Mouse (Mus musculus): ENCODE data around the gene Tgfb1.
"Not testable (repeated sequence)": the region's sequence is repeated elsewhere in the genome, so short reads cannot be mapped to it uniquely, and the experiment has no call there.

The Tgfb1 gene

GRCm38 (mm10) chr7:25705801-25706251 is 19.0 kb downstream of the Tgfb1 start:
- no peak for DNase-seq (ENCODE audit: low spot score in 2 of 2)

- no peak for DNase-seq (ENCODE audit: low spot score in 2 of 2)
Measured at GRCm38 (mm10) chr7:25706578-25707170, 19.9 kb downstream of the Tgfb1 start.

- DNase-seq (ENCODE audit: low spot score in 2 of 2) = no peak
Measured at GRCm38 (mm10) chr7:25707581-25708292, 20.9 kb downstream of the Tgfb1 start.

GRCm38 (mm10) chr7:25709961-25710360 is 23.2 kb downstream of the Tgfb1 start:
- no peak for DNase-seq (ENCODE audit: low spot score in 2 of 2)

GRCm38 (mm10) chr7:25710519-25711130 is 23.8 kb downstream of the Tgfb1 start:
- DNase-seq (ENCODE audit: low spot score in 2 of 2) = no peak

GRCm38 (mm10) chr7:25711165-25711564 is 24.4 kb downstream of the Tgfb1 start:
- no peak for DNase-seq (ENCODE audit: low spot score in 2 of 2)

GRCm38 (mm10) chr7:25711731-25712197 is 25.0 kb downstream of the Tgfb1 start:
- no peak for DNase-seq (ENCODE audit: low spot score in 2 of 2)

GRCm38 (mm10) chr7:25712801-25713200 is 26.0 kb downstream of the Tgfb1 start:
- DNase-seq (ENCODE audit: low spot score in 2 of 2) = no peak

GRCm38 (mm10) chr7:25714581-25714980 is 27.8 kb downstream of the Tgfb1 start:
- no peak for DNase-seq (ENCODE audit: low spot score in 2 of 2)

- DNase-seq (ENCODE audit: low spot score in 2 of 2) = no peak
Measured at GRCm38 (mm10) chr7:25715731-25716271, 29.0 kb downstream of the Tgfb1 start.

- no peak for DNase-seq (ENCODE audit: low spot score in 2 of 2)
Measured at GRCm38 (mm10) chr7:25717478-25717877, 30.7 kb downstream of the Tgfb1 start.

GRCm38 (mm10) chr7:25718788-25719417 is 32.1 kb downstream of the Tgfb1 start, which contains the start of gene Ccdc97:
Gene Ccdc97 (minus strand): TSS chr7:25719088.
- peak; percentile 86 to 88 for DNase-seq (ENCODE audit: low spot score in 2 of 2)

- peak; percentile 38 to 68 for DNase-seq (ENCODE audit: low spot score in 2 of 2)
Measured at GRCm38 (mm10) chr7:25719761-25720610, 33.2 kb downstream of the Tgfb1 start.

GRCm38 (mm10) chr7:25720760-25721159 is 34.0 kb downstream of the Tgfb1 start:
- DNase-seq (ENCODE audit: low spot score in 2 of 2) = no peak

- not testable (repeated sequence) for DNase-seq (ENCODE audit: low spot score in 2 of 2)
Measured at GRCm38 (mm10) chr7:25721776-25722175, 35.0 kb downstream of the Tgfb1 start.

- no peak for DNase-seq (ENCODE audit: low spot score in 2 of 2)
Measured at GRCm38 (mm10) chr7:25725886-25726285, 39.1 kb downstream of the Tgfb1 start.

GRCm38 (mm10) chr7:25727800-25728199 is 41.0 kb downstream of the Tgfb1 start:
- no peak for DNase-seq (ENCODE audit: low spot score in 2 of 2)

- DNase-seq (ENCODE audit: low spot score in 2 of 2) = no peak
Measured at GRCm38 (mm10) chr7:25729396-25729795, 42.6 kb downstream of the Tgfb1 start.

- no peak for DNase-seq (ENCODE audit: low spot score in 2 of 2)
Measured at GRCm38 (mm10) chr7:25729862-25730261, 43.1 kb downstream of the Tgfb1 start.

- DNase-seq (ENCODE audit: low spot score in 2 of 2) = no peak
Measured at GRCm38 (mm10) chr7:25731294-25732055, 44.7 kb downstream of the Tgfb1 start.

All from thymus, postnatal 10 days (tissue).